Mouse (Mus musculus): ENCODE measurements around the gene Gsta3. TPM values are rescaled to one million over a fixed set of nuclear protein-coding genes. Genes with fewer than 3 reads are reported as not detected.
"Not testable (repeated sequence)": the region's sequence is repeated elsewhere in the genome, so short reads cannot be mapped to it uniquely, and the experiment has no call there.

The Gsta3 gene
- polyA plus RNA-seq, 1 experiment from 2014 or later, result 0.63 TPM

- Histone ChIP-seq H3K4me3 (ENCODE audit: low read length) (no peak overlapping the region), H3K36me3 (ENCODE audit: control insufficient read depth, insufficient read depth, low read length) (no peaks in the 10 kb centered on the region), H3K27me3 (replicated peaks; ENCODE audit: control insufficient read depth, insufficient read depth, low read length) (no peaks in the 10 kb centered on the region), H3K27ac (ENCODE audit: low read depth, low read length) (no peak overlapping the region), H3K4me2 (ENCODE audit: low read length) (no peak overlapping the region), H3K4me1 (ENCODE audit: control insufficient read depth, insufficient read depth, low read depth, low read length) (no peaks in the 10 kb centered on the region), H3K9ac (ENCODE audit: low read depth, low read length) (no peak overlapping the region), H3K9me3 (ENCODE audit: control insufficient read depth, low read length) (no peaks in the 10 kb centered on the region)
- ATAC-seq, result no peak
- 78% methylated on average over 2 of the region's 2 CpGs for WGBS
Observed at GRCm38 (mm10) chr1:21280306-21280705, 39.9 kb downstream of the Gsta3 start.

GRCm38 (mm10) chr1:21284644-21285043 lies 44.3 kb downstream of the Gsta3 start:
- not testable (repeated sequence) for H3K27me3 ChIP-seq (replicated peaks; ENCODE audit: control insufficient read depth, insufficient read depth, low read length); H3K4me1 ChIP-seq (ENCODE audit: control insufficient read depth, insufficient read depth, low read depth, low read length); H3K9ac ChIP-seq (ENCODE audit: low read depth, low read length); H3K27ac ChIP-seq (ENCODE audit: low read depth, low read length); H3K9me3 ChIP-seq (ENCODE audit: control insufficient read depth, low read length); H3K4me2 ChIP-seq (ENCODE audit: low read length); H3K4me3 ChIP-seq (ENCODE audit: low read length); ATAC-seq; H3K36me3 ChIP-seq (ENCODE audit: control insufficient read depth, insufficient read depth, low read length)
- 100% methylated on average over 1 of the region's 2 CpGs for WGBS

- H3K27me3 ChIP-seq (replicated peaks; ENCODE audit: control insufficient read depth, insufficient read depth, low read length), result no peaks in the 10 kb centered on the region
- 92% methylated on average over 4 of the region's 4 CpGs for WGBS
- H3K9me3 ChIP-seq (ENCODE audit: control insufficient read depth, low read length), result no peaks in the 10 kb centered on the region
- no peaks in the 10 kb centered on the region for H3K36me3 ChIP-seq (ENCODE audit: control insufficient read depth, insufficient read depth, low read length)
- no peak for ATAC-seq
- H3K27ac ChIP-seq (ENCODE audit: low read depth, low read length), result no peak overlapping the region
- no peak overlapping the region for H3K4me3 ChIP-seq (ENCODE audit: low read length)
- H3K4me2 ChIP-seq (ENCODE audit: low read length), result no peak overlapping the region
- H3K4me1 ChIP-seq (ENCODE audit: control insufficient read depth, insufficient read depth, low read depth, low read length), result no peaks in the 10 kb centered on the region
- no peak overlapping the region for H3K9ac ChIP-seq (ENCODE audit: low read depth, low read length)
Observed at GRCm38 (mm10) chr1:21291394-21291793, 51.0 kb downstream of the Gsta3 start.

GRCm38 (mm10) chr1:21292590-21292989 lies 52.2 kb downstream of the Gsta3 start:
- no peaks in the 10 kb centered on the region for H3K36me3 ChIP-seq (ENCODE audit: control insufficient read depth, insufficient read depth, low read length)
- H3K4me3 ChIP-seq (ENCODE audit: low read length), result no peak overlapping the region
- H3K9me3 ChIP-seq (ENCODE audit: control insufficient read depth, low read length), result no peaks in the 10 kb centered on the region
- H3K27me3 ChIP-seq (replicated peaks; ENCODE audit: control insufficient read depth, insufficient read depth, low read length), result no peaks in the 10 kb centered on the region
- H3K27ac ChIP-seq (ENCODE audit: low read depth, low read length), result no peak overlapping the region
- no peaks in the 10 kb centered on the region for H3K4me1 ChIP-seq (ENCODE audit: control insufficient read depth, insufficient read depth, low read depth, low read length)
- no peak for ATAC-seq
- WGBS, result 76% methylated on average over 1 of the region's 1 CpGs
- no peak overlapping the region for H3K4me2 ChIP-seq (ENCODE audit: low read length)
- no peak overlapping the region for H3K9ac ChIP-seq (ENCODE audit: low read depth, low read length)

- no peak for ATAC-seq
- no peak overlapping the region for H3K4me3 ChIP-seq (ENCODE audit: low read length)
- no peak overlapping the region for H3K4me2 ChIP-seq (ENCODE audit: low read length)
- H3K9ac ChIP-seq (ENCODE audit: low read depth, low read length), result no peak overlapping the region
- H3K9me3 ChIP-seq (ENCODE audit: control insufficient read depth, low read length), result no peaks in the 10 kb centered on the region
- H3K36me3 ChIP-seq (ENCODE audit: control insufficient read depth, insufficient read depth, low read length), result no peaks in the 10 kb centered on the region
- H3K27ac ChIP-seq (ENCODE audit: low read depth, low read length), result no peak overlapping the region
- 90% methylated on average over 1 of the region's 1 CpGs for WGBS
- H3K4me1 ChIP-seq (ENCODE audit: control insufficient read depth, insufficient read depth, low read depth, low read length), result no peaks in the 10 kb centered on the region
- no peaks in the 10 kb centered on the region for H3K27me3 ChIP-seq (replicated peaks; ENCODE audit: control insufficient read depth, insufficient read depth, low read length)
Observed at GRCm38 (mm10) chr1:21296169-21296568, 55.8 kb downstream of the Gsta3 start.

GRCm38 (mm10) chr1:21298114-21298513 lies 57.7 kb downstream of the Gsta3 start:
- 95% methylated on average over 4 of the region's 4 CpGs for WGBS
- Histone ChIP-seq H3K9me3 (ENCODE audit: control insufficient read depth, low read length) (no peaks in the 10 kb centered on the region), H3K27me3 (replicated peaks; ENCODE audit: control insufficient read depth, insufficient read depth, low read length) (no peaks in the 10 kb centered on the region), H3K4me3 (ENCODE audit: low read length) (no peak overlapping the region), H3K36me3 (ENCODE audit: control insufficient read depth, insufficient read depth, low read length) (no peaks in the 10 kb centered on the region), H3K27ac (ENCODE audit: low read depth, low read length) (no peak overlapping the region), H3K4me1 (ENCODE audit: control insufficient read depth, insufficient read depth, low read depth, low read length) (no peaks in the 10 kb centered on the region), H3K9ac (ENCODE audit: low read depth, low read length) (no peak overlapping the region), H3K4me2 (ENCODE audit: low read length) (no peak overlapping the region)
- ATAC-seq, result no peak

- Histone ChIP-seq H3K9me3 (ENCODE audit: control insufficient read depth, low read length) (no peaks in the 10 kb centered on the region), H3K27ac (ENCODE audit: low read depth, low read length) (no peak overlapping the region), H3K9ac (ENCODE audit: low read depth, low read length) (no peak overlapping the region), H3K4me1 (ENCODE audit: control insufficient read depth, insufficient read depth, low read depth, low read length) (no peaks in the 10 kb centered on the region), H3K4me3 (ENCODE audit: low read length) (no peak overlapping the region), H3K27me3 (replicated peaks; ENCODE audit: control insufficient read depth, insufficient read depth, low read length) (no peaks in the 10 kb centered on the region), H3K4me2 (ENCODE audit: low read length) (no peak overlapping the region), H3K36me3 (ENCODE audit: control insufficient read depth, insufficient read depth, low read length) (no peaks in the 10 kb centered on the region)
- WGBS, result 66% methylated on average over 3 of the region's 3 CpGs
- ATAC-seq, result no peak
Observed at GRCm38 (mm10) chr1:21299826-21300225, 59.4 kb downstream of the Gsta3 start.

- Histone ChIP-seq H3K9me3 (ENCODE audit: control insufficient read depth, low read length) (no peaks in the 10 kb centered on the region), H3K9ac (ENCODE audit: low read depth, low read length) (no peak overlapping the region), H3K4me1 (ENCODE audit: control insufficient read depth, insufficient read depth, low read depth, low read length) (no peaks in the 10 kb centered on the region), H3K36me3 (ENCODE audit: control insufficient read depth, insufficient read depth, low read length) (no peaks in the 10 kb centered on the region), H3K27me3 (replicated peaks; ENCODE audit: control insufficient read depth, insufficient read depth, low read length) (no peaks in the 10 kb centered on the region), H3K4me3 (ENCODE audit: low read length) (no peak overlapping the region), H3K27ac (ENCODE audit: low read depth, low read length) (no peak overlapping the region), H3K4me2 (ENCODE audit: low read length) (no peak overlapping the region)
- 81% methylated on average over 3 of the region's 3 CpGs for WGBS
- ATAC-seq, result no peak
Observed at GRCm38 (mm10) chr1:21301686-21302085, 61.3 kb downstream of the Gsta3 start.

GRCm38 (mm10) chr1:21304174-21304573 lies 63.8 kb downstream of the Gsta3 start:
- 83% methylated on average over 3 of the region's 3 CpGs for WGBS
- no peaks in the 10 kb centered on the region for H3K4me1 ChIP-seq (ENCODE audit: control insufficient read depth, insufficient read depth, low read depth, low read length)
- H3K4me2 ChIP-seq (ENCODE audit: low read length), result no peak overlapping the region
- H3K27me3 ChIP-seq (replicated peaks; ENCODE audit: control insufficient read depth, insufficient read depth, low read length), result no peaks in the 10 kb centered on the region
- no peak overlapping the region for H3K27ac ChIP-seq (ENCODE audit: low read depth, low read length)
- no peaks in the 10 kb centered on the region for H3K9me3 ChIP-seq (ENCODE audit: control insufficient read depth, low read length)
- H3K9ac ChIP-seq (ENCODE audit: low read depth, low read length), result no peak overlapping the region
- H3K4me3 ChIP-seq (ENCODE audit: low read length), result no peak overlapping the region
- no peaks in the 10 kb centered on the region for H3K36me3 ChIP-seq (ENCODE audit: control insufficient read depth, insufficient read depth, low read length)
- ATAC-seq, result no peak

GRCm38 (mm10) chr1:21304646-21305045 lies 64.3 kb downstream of the Gsta3 start:
- Histone ChIP-seq H3K9me3 (ENCODE audit: control insufficient read depth, low read length) (no peaks in the 10 kb centered on the region), H3K4me3 (ENCODE audit: low read length) (no peak overlapping the region), H3K9ac (ENCODE audit: low read depth, low read length) (no peak overlapping the region), H3K27me3 (replicated peaks; ENCODE audit: control insufficient read depth, insufficient read depth, low read length) (no peaks in the 10 kb centered on the region), H3K36me3 (ENCODE audit: control insufficient read depth, insufficient read depth, low read length) (no peaks in the 10 kb centered on the region), H3K4me1 (ENCODE audit: control insufficient read depth, insufficient read depth, low read depth, low read length) (no peaks in the 10 kb centered on the region), H3K4me2 (ENCODE audit: low read length) (no peak overlapping the region), H3K27ac (ENCODE audit: low read depth, low read length) (no peak overlapping the region)
- ATAC-seq, result no peak
- WGBS, result 92% methylated on average over 4 of the region's 4 CpGs
